Mouse (Mus musculus) brain, embryonic 14.5 days (tissue): ENCODE measurements at regions not wholly inside any gene's neighbourhood (a gene's known extent, or its start where the extent isn't known, plus 50 kb on each side); places are given as distances from the start of the nearest gene placed in this dataset.

Experiments
- CTCF ChIP-seq: fragments of 200-500 bp; IDR thresholded peaks from 2 replicates; pipeline ENCODE4 v1.5.1; 2012; ENCODE audit warnings: inconsistent platforms, mild to moderate bottlenecking, moderate library complexity, borderline replicate concordance; ENCODE audit not compliant: insufficient read depth, insufficient read length; ENCODE audit errors: extremely low read depth
- POLR2A ChIP-seq: fragments of 200-500 bp; IDR thresholded peaks from 2 replicates; pipeline ENCODE4 v1.6.1; 2012; ENCODE audit warnings: mild to moderate bottlenecking, inconsistent platforms, borderline replicate concordance; ENCODE audit not compliant: poor library complexity, insufficient read depth, insufficient read length, severe bottlenecking; ENCODE audit errors: extremely low read depth

- TF ChIP-seq CTCF = no peak
- TF ChIP-seq POLR2A = no peak
These were observed 734.5 kb downstream of the Gm9008 start for GRCm38 (mm10) chr6:75763041-75763440.
